Mouse (Mus musculus): ENCODE data around the gene Zfp36l2. TPM values are rescaled to one million over a fixed set of nuclear protein-coding genes. Genes with fewer than 3 reads are reported as not detected.

The Zfp36l2 gene
- polyA plus RNA-seq, 1 experiment from 2014 or later = 14.0 TPM

- Histone ChIP-seq H3K27ac (ENCODE audit: low read depth, low read length) (no peak overlapping the region), H3K36me3 (ENCODE audit: control insufficient read depth, insufficient read depth, low read length) (no peaks in the 10 kb centered on the region), H3K4me1 (ENCODE audit: control insufficient read depth, insufficient read depth, low read length) (peaks cover 2% of the 10 kb centered on the region; the same call in 1 of the 2 replicates), H3K27me3 (ENCODE audit: control insufficient read depth, insufficient read depth, low read length) (no peaks in the 10 kb centered on the region), H3K9me3 (ENCODE audit: control insufficient read depth, low read length) (no peaks in the 10 kb centered on the region), H3K4me3 (ENCODE audit: low read depth, low read length) (no peak overlapping the region), H3K9ac (ENCODE audit: low read length) (no peak overlapping the region), H3K4me2 (ENCODE audit: low read depth) (no peak overlapping the region)
- ATAC-seq (ENCODE audit: insufficient read depth, low FRiP score, low TSS enrichment) = no peak
- no peak for DNase-seq (ENCODE audit: low spot score)
- 97% methylated on average over 17 of the region's 17 CpGs for WGBS
Observed at GRCm38 (mm10) chr17:84175196-84175595, 12.6 kb downstream of the Zfp36l2 start.

GRCm38 (mm10) chr17:84167377-84167776 lies 20.4 kb downstream of the Zfp36l2 start:
- H3K27ac ChIP-seq (ENCODE audit: low read depth, low read length) = no peak overlapping the region
- no peak overlapping the region for H3K9ac ChIP-seq (ENCODE audit: low read length)
- no peak overlapping the region for H3K4me3 ChIP-seq (ENCODE audit: low read depth, low read length)
- H3K36me3 ChIP-seq (ENCODE audit: control insufficient read depth, insufficient read depth, low read length) = no peaks in the 10 kb centered on the region
- no peaks in the 10 kb centered on the region for H3K9me3 ChIP-seq (ENCODE audit: control insufficient read depth, low read length)
- no peak overlapping the region for H3K4me2 ChIP-seq (ENCODE audit: low read depth)
- WGBS = 100% methylated on average over 4 of the region's 4 CpGs
- no peak for DNase-seq (ENCODE audit: low spot score)
- H3K4me1 ChIP-seq (ENCODE audit: control insufficient read depth, insufficient read depth, low read length) = no peaks in the 10 kb centered on the region
- H3K27me3 ChIP-seq (ENCODE audit: control insufficient read depth, insufficient read depth, low read length) = no peaks in the 10 kb centered on the region
- no peak for ATAC-seq (ENCODE audit: insufficient read depth, low FRiP score, low TSS enrichment)

- Histone ChIP-seq H3K9me3 (ENCODE audit: control insufficient read depth, low read length) (no peaks in the 10 kb centered on the region), H3K36me3 (ENCODE audit: control insufficient read depth, insufficient read depth, low read length) (no peaks in the 10 kb centered on the region), H3K4me2 (ENCODE audit: low read depth) (no peak overlapping the region), H3K4me1 (ENCODE audit: control insufficient read depth, insufficient read depth, low read length) (peaks cover 3% of the 10 kb centered on the region; the same call in 1 of the 2 replicates), H3K4me3 (ENCODE audit: low read depth, low read length) (no peak overlapping the region), H3K9ac (ENCODE audit: low read length) (no peak overlapping the region), H3K27ac (ENCODE audit: low read depth, low read length) (no peak overlapping the region), H3K27me3 (ENCODE audit: control insufficient read depth, insufficient read depth, low read length) (no peaks in the 10 kb centered on the region)
- DNase-seq (ENCODE audit: low spot score) (no peak), ATAC-seq (ENCODE audit: insufficient read depth, low FRiP score, low TSS enrichment) (no peak)
- 90% methylated on average over 9 of the region's 9 CpGs for WGBS
Observed at GRCm38 (mm10) chr17:84166135-84166860, 21.4 kb downstream of the Zfp36l2 start.

DNA sequence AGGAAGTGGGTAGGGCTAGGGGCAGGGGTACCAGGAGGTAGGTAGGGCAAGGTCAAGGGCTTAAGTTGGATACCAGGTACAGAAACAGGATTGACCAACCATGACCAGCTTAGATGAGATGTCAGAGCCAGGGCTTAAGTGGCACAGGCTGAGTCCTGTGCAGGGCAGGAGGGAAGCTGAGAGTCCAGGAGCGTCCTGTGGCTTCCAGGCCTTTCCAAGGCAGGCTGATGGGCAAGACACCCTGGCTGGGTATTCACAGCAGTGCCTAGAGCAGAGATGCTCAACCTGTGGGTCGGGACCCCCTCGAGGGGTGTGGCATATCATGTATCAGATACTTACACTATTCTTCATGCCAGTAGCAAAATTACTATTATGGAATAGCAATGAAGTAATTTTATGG lies 22.0 kb downstream of the Zfp36l2 start:
- no peak overlapping the region for H3K27ac ChIP-seq (ENCODE audit: low read depth, low read length)
- H3K4me1 ChIP-seq (ENCODE audit: control insufficient read depth, insufficient read depth, low read length) = peaks cover 3% of the 10 kb centered on the region; the same call in 1 of the 2 replicates
- 86% methylated on average over 3 of the region's 3 CpGs for WGBS
- no peak for DNase-seq (ENCODE audit: low spot score)
- H3K9ac ChIP-seq (ENCODE audit: low read length) = no peak overlapping the region
- no peak for ATAC-seq (ENCODE audit: insufficient read depth, low FRiP score, low TSS enrichment)
- H3K27me3 ChIP-seq (ENCODE audit: control insufficient read depth, insufficient read depth, low read length) = no peaks in the 10 kb centered on the region
- H3K9me3 ChIP-seq (ENCODE audit: control insufficient read depth, low read length) = no peaks in the 10 kb centered on the region
- H3K36me3 ChIP-seq (ENCODE audit: control insufficient read depth, insufficient read depth, low read length) = no peaks in the 10 kb centered on the region
- H3K4me3 ChIP-seq (ENCODE audit: low read depth, low read length) = no peak overlapping the region
- H3K4me2 ChIP-seq (ENCODE audit: low read depth) = no peak overlapping the region

DNA sequence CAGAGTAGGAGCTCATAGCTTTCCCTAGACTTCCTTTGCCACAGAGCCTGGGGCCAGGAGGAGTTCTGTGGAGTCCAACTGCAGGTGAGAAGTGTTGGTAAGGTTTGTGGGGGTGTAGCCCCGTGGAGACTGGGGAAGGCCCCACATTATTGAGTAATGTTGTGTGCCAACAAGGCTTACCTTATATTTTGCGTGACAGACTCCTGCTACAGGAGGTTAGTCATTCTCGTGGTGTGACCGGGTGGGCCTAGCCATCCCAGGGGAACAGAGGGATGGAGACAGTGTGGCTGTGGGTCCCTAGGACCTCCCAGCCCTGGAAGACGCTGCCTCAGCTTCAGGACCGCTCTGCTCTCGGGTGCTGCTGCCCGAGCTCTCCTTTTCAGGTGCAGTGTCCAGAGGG lies 23.6 kb downstream of the Zfp36l2 start:
- ATAC-seq (ENCODE audit: insufficient read depth, low FRiP score, low TSS enrichment) (no peak), DNase-seq (ENCODE audit: low spot score) (no peak)
- WGBS = 89% methylated on average over 8 of the region's 8 CpGs
- Histone ChIP-seq H3K9me3 (ENCODE audit: control insufficient read depth, low read length) (no peaks in the 10 kb centered on the region), H3K36me3 (ENCODE audit: control insufficient read depth, insufficient read depth, low read length) (no peaks in the 10 kb centered on the region), H3K9ac (ENCODE audit: low read length) (no peak overlapping the region), H3K27ac (ENCODE audit: low read depth, low read length) (no peak overlapping the region), H3K4me3 (ENCODE audit: low read depth, low read length) (no peak overlapping the region), H3K27me3 (ENCODE audit: control insufficient read depth, insufficient read depth, low read length) (no peaks in the 10 kb centered on the region), H3K4me1 (ENCODE audit: control insufficient read depth, insufficient read depth, low read length) (peaks cover 3% of the 10 kb centered on the region; the same call in 1 of the 2 replicates), H3K4me2 (ENCODE audit: low read depth) (no peak overlapping the region)

DNA sequence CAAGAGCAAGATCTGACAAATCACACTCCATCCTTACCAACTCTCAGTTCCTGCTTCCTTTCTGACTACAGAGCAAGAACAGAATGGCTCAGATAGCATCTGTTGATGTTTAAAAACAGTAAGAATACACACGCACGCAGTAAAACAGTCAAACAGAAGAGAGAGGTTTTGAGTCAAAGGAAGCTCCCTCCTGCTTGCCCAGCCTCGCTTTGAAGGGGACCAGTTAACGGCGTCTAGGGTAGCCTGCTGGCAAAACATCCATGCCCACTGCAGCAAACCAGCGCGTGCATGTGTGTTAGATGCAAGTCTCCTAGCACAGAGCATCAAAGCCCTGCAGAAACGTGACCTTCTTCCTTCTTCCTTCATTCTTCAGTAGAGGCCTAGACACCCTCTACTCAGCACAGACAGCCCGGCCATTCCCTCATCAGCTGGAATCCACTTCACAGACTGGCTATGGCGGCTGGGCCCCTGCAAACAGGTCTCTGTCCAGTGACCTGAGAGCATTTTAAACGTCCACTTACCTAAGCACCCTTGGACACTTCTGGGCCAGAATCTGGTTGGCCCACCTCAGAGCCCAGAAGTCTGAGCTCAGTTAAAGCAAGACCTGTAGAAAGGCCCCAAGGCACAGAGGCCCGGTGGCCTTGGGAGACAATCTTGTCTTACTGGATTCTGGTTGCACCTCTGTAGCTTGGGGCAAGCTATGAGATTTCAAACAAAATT lies 24.5 kb downstream of the Zfp36l2 start:
- DNase-seq (ENCODE audit: low spot score) (no peak), ATAC-seq (ENCODE audit: insufficient read depth, low FRiP score, low TSS enrichment) (no peak)
- 79% methylated on average over 12 of the region's 12 CpGs for WGBS
- no peaks in the 10 kb centered on the region for H3K36me3 ChIP-seq (ENCODE audit: control insufficient read depth, insufficient read depth, low read length)
- H3K27ac ChIP-seq (ENCODE audit: low read depth, low read length) = no peak overlapping the region
- no peak overlapping the region for H3K4me2 ChIP-seq (ENCODE audit: low read depth)
- no peak overlapping the region for H3K9ac ChIP-seq (ENCODE audit: low read length)
- H3K9me3 ChIP-seq (ENCODE audit: control insufficient read depth, low read length) = no peaks in the 10 kb centered on the region
- no peak overlapping the region for H3K4me3 ChIP-seq (ENCODE audit: low read depth, low read length)
- peaks cover 3% of the 10 kb centered on the region; the same call in 1 of the 2 replicates for H3K4me1 ChIP-seq (ENCODE audit: control insufficient read depth, insufficient read depth, low read length)
- no peaks in the 10 kb centered on the region for H3K27me3 ChIP-seq (ENCODE audit: control insufficient read depth, insufficient read depth, low read length)

DNA sequence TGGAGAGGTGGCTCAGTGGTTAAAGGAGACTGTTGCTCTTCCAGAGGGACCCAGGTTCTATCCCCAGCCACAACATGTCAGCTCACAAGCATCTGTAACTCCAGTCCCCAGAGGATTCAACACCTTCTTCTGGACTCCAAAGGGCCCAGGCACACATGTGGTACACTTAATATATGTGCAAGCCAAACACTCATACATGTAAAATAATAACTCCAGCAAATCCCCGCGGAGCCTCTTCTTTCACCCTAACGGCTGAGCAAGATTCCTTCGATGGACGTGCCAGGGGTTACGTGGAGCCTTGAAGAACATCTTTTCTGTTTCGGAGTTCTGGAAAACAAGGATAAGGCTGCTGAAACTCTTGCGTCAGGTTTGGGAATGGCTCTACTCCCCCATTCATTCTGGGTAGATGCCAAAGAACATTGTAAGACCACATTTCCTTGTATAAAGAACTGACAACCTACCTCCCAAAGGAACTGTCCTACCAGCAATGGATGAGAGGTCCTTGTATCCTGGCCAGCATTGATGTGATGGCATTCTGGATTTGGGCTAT lies 25.5 kb downstream of the Zfp36l2 start:
- Histone ChIP-seq H3K4me3 (ENCODE audit: low read depth, low read length) (no peak overlapping the region), H3K36me3 (ENCODE audit: control insufficient read depth, insufficient read depth, low read length) (no peaks in the 10 kb centered on the region), H3K27me3 (ENCODE audit: control insufficient read depth, insufficient read depth, low read length) (peaks cover 5% of the 10 kb centered on the region), H3K9me3 (ENCODE audit: control insufficient read depth, low read length) (no peaks in the 10 kb centered on the region), H3K9ac (ENCODE audit: low read length) (no peak overlapping the region), H3K27ac (ENCODE audit: low read depth, low read length) (no peak overlapping the region), H3K4me1 (ENCODE audit: control insufficient read depth, insufficient read depth, low read length) (peaks cover 3% of the 10 kb centered on the region; the same call in 1 of the 2 replicates), H3K4me2 (ENCODE audit: low read depth) (no peak overlapping the region)
- ATAC-seq (ENCODE audit: insufficient read depth, low FRiP score, low TSS enrichment) (no peak), DNase-seq (ENCODE audit: low spot score) (no peak)
- WGBS = 89% methylated on average over 8 of the region's 8 CpGs

DNA sequence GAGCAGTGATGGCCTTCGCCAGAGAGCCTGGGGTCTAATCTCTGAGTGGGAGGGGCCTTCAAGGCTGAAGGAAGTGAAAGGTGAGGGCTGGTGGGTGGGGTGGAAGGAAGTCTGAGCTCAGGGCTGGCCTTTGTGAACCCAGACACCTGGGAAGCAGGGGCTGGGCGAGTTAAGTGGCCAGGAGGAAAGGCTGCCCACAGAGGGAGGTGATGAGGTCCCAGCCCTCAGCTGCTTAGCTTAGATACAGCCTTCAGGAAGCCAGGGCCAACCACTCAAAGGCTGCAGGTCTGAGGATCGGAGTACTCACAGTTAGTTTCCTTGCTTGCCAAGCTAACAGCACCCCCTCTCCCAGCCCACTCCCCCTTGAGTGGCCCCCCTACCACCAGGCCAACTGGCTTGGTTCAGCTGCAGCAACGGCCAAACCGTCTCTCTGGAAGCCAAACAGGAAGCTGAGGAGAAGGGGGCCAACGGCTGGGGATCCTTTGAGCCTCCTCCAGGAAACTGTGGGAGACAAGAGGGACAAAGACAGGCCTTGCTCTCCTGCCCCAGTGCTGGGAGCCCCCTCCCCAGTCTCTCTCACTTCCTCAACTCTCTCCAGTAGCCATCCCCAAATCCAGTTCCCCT lies 26.4 kb downstream of the Zfp36l2 start:
- 62% methylated on average over 6 of the region's 6 CpGs for WGBS
- no peaks in the 10 kb centered on the region for H3K9me3 ChIP-seq (ENCODE audit: control insufficient read depth, low read length)
- H3K27me3 ChIP-seq (ENCODE audit: control insufficient read depth, insufficient read depth, low read length) = peaks cover 9% of the 10 kb centered on the region
- DNase-seq (ENCODE audit: low spot score) (no peak), ATAC-seq (ENCODE audit: insufficient read depth, low FRiP score, low TSS enrichment) (no peak)
- H3K4me1 ChIP-seq (ENCODE audit: control insufficient read depth, insufficient read depth, low read length) = peaks cover 6% of the 10 kb centered on the region
- no peak overlapping the region for H3K4me2 ChIP-seq (ENCODE audit: low read depth)
- no peak overlapping the region for H3K27ac ChIP-seq (ENCODE audit: low read depth, low read length)
- no peak overlapping the region for H3K4me3 ChIP-seq (ENCODE audit: low read depth, low read length)
- no peak overlapping the region for H3K9ac ChIP-seq (ENCODE audit: low read length)
- H3K36me3 ChIP-seq (ENCODE audit: control insufficient read depth, insufficient read depth, low read length) = no peaks in the 10 kb centered on the region

All from neural tube, embryonic 11.5 days (tissue).